Mouse (Mus musculus) retina, postnatal 1 day (tissue): ENCODE measurements around the gene Emilin3.

Experiments used
- DNase-seq: peaks from one replicate; pipeline ENCODE4 v3.0.0-alpha.2; 2012

The Emilin3 gene

DNA sequence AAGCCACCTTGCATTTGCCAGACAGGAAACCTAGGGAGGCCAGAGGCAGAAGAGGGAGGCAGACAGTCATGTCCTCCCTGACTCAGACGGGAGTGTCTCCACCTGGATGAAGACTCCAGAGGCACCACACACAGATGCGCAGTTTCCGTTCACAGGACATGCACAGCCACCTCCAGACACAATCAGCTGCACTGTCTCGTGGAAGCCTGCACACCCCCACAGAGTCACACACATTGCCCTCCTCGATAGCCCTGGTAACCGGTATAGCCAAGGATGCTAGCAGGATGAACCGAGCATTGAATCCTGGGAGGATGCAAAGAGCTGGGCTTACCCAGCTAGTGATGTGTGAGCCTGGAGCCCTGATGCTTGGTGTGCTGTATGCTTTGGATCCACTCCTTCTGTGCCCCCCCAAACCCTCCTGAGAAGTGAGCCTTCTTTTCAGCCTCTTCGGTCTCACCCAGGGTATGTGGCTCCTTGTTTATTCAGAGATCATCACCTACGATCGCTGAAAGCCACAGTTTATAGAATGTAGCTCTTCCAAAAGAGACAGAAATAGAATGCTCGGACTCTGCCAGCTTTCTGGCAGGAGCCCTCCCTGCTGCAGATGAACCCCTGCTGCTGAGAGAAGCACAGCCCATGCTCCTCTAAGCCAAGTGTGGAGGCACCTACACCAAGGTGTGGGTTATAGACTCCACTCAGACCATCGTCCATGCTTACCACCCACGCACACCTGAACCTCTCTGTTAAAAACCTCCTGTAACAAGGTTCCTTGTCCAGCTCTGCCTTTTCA is 3.9 kb upstream of the Emilin3 start:
- no peak for DNase-seq

DNA sequence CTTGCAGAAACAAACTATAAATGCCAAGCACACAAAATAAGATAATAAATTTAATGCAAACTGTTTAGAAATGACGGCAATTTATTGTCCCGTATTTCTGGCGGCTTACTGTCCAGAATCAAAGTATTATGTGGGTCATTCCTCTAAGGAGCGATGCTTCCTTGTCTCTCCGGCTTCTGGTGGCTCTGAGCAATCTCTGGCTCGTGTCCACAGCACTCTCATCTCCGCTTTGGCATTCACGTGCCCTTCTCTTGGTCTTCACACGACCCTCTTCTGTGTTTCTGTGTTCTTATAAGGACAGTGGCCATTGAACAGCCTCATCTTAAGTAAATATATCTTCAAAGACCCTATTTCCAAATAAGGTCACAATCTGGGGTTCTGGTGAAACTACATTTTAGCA is 2.5 kb upstream of the Emilin3 start:
- DNase-seq: no peak

DNA sequence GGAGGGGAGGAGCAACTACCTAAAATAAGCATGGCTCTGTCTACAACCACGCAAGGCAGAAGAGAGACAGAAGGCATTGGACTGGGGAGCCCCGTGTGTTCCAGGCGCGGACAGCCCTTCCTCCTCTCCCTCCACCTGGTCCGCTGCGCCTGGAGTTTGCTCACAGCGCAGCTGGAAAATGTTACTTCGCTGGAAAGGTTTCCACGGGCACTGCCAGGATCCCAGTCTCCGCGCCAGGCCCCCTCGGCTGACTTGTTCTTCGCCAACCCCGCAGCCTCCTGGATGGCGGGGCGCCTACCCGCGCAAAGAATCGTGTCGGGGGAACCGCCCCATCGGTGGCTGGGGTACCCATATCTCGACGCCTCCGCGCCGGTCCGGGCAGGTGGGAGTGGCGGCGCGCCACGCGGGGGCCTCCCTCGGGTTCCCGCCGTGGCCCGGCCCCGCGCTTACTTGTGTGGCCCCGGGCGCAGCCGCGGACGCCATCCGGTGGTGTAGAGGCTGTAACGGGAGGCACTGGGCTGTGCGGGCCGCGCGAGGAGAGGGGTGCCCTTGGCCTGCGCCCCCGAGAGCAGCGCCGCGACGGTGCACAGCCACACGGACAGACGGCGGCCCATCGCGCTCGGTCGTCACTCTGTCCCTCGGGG is 448 bp downstream of the Emilin3 start:
- peak; percentile 41 for DNase-seq

DNA sequence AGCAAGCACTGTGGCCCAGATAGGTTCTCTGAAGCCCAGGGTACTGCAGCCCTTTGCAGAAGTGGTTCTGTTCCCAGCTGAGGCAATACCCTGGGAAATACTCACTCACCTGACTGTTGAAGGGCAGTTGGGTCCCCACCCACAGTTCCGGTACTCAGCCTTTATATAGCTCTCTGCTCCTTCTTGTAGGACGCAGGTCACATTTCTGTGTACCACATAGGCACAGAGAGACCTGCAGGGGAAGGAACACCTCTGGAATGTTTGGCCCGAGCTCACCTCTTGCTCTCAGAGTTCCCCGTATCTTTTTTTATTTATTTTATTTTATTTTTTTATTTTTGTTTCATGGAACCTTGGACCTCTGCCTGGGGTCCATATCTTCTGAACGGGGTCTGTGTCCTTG is 1.5 kb downstream of the Emilin3 start:
- DNase-seq: no peak

DNA sequence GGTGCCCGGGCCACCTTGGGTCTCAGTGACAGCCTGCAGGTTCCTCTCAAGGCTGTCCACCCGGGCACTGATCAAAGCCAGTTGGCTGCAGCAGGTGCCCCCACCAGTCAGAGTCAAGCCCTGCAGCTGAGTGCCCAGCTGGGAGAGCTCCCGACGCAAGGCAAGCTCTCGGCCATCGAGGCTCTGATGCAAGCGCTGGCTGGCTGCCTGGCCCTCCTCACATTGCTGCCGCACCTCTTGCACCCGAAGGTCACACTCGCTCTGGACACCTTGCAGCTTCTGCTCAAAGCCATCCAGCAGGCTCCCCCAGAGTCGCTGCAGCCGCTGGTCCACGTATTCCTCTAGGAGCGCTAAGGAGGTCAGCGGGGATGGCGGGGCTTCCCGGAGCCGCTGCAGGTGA is 3.5 kb downstream of the Emilin3 start:
- no peak for DNase-seq

DNA sequence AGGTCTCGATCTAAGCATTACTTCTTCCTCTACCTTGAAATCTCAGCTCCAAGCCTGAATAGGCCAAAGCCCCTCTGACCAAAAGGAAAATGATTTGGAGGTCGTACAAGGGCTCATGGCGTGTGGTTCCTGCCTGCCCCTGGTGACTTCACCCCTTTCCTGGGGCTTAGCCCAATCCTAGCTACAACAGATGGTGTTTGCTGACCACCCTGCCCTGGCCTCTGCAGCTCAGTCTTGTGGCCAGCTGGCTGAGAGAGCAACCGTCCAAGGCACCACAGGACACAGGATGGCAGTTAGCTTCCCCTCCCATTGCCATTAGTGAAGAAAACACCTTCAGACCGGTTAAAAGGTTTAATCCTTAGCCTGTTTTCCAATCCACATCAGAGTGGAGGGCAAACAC is 6.0 kb downstream of the Emilin3 start:
- DNase-seq: peak; percentile 48

DNA sequence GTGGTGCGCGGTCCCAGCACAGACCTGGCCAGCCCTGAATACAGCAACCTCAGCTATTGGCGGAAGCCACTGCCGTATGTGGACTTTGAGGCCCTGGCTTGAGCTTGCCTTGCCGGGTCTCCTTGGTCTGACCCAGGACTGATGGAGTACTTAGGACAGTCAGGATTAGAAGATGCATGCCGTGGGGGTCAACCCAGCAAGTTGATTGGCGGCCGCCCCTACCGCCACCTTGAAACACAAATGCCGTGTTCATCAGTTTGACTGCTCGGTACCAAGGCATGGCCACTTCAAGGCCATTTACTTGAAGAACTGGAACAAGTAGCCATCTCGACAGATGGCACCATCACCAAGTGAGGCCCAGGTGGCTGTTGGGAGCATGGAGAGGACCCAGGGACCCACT is 6.8 kb downstream of the Emilin3 start:
- DNase-seq: no peak

DNA sequence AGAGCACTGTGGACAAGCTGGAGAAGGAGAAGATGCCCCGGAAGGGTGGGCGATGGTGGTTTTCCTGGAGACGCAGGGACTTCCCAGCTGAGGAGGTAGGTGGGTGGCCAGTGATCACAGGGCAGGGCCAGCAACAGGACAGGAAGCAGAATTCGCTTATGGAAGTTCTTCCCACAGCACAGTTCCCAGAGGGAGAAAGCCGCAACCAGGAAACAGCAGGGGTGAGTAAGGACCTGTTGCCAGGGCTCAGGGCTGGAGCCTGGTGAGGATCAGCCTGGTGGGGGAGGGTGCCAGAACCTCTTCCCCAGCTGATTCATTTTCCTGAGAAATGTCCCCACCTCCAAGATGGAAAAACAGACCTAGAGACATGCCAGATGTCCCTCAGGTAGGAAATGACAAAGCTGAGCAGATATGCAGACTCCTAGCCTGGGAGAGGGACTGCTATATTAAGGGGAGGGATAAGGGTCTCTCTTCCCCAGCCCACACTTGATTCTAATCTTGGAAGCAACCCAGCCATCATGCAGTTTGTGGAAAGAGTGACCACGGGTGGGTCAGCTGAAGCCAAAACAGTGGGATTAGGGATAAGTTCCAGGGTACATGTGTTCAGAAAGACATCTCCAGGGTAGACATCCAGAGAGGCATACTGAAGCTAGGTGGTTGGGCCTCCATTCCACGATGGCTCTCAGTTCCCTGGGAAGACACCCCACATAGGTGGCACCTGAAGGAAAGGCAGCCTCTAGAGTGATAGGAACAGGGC is 10.3 kb downstream of the Emilin3 start:
- DNase-seq: no peak

DNA sequence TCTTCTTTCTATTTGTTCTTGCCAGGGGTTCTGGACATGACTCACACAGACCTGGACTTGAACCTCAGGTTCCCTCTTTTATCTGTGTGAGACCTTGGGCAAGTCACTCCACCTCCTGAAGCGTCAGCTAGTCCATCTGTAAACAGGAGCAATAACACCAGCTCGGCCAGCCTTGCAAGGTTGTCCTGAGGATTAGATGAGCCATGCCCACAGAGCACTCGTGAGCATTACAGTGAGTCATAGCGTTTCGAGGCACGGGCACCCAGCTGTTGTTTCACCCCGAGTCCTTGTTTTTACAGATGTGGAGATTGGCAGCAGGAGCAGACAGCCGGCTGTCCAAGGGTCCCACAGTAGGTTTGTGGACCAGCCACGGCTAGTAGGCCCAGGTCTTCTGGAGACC is 20.4 kb downstream of the Emilin3 start:
- no peak for DNase-seq

DNA sequence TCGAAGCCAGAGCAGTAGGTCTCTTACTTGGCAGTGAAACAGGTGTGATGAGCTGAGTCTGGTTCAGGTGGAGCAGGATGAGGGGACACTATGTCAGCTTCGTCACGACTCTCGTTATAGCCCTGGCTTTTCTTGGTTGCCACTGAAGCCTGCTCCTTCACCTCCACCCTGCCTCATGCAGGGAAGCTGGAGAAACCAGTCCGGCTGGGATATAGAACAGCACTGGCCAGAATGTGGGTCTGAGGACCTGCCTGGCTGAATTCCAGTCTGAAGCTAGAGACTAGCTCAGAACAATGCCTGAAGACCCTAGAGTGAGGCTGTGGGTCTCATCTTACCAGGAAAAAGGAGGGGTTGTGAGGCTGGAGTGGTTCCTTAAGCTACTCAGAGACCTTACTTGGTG is 21.1 kb downstream of the Emilin3 start:
- no peak for DNase-seq

DNA sequence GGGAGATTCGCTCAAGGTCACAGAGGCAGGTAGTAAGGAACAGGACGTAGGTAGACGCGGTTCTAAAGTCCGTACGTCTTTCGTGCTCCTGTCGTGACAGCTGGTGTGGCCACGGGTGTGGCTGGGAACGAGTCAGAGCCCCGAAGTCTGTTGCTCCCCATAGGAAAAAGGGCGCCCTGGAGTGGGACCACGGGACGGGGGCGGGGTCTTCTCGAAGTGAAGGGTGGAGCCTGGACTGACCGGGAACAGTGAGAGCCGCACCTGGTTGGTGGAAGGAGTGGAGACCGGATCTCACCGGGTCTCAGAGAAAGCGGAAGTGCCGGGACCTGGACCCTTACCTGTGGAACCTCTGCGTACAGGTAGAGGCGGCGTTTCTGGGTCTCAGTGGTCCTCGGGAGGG is 24.3 kb downstream of the Emilin3 start:
- DNase-seq: peak; percentile 48

DNA sequence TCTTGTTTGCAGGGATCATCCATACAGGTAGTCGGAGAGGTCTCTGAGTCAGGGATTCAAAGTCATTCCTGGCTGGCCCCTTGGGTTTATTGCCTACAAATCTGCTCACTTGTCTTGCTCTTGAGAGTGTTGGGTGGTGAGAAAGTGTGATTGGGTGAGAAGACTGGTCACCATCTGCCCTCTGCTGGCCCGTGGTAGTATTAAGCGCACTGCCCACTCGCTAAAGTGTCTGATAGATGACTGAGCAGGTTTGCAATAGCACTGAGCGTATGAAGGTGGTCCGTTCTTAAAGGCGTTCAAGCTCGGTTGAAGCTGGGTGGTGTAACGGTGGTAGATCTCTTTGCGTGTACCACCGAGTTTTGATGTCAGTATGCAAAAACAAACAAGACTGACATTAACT is 24.8 kb downstream of the Emilin3 start:
- peak; percentile 88 for DNase-seq

DNA sequence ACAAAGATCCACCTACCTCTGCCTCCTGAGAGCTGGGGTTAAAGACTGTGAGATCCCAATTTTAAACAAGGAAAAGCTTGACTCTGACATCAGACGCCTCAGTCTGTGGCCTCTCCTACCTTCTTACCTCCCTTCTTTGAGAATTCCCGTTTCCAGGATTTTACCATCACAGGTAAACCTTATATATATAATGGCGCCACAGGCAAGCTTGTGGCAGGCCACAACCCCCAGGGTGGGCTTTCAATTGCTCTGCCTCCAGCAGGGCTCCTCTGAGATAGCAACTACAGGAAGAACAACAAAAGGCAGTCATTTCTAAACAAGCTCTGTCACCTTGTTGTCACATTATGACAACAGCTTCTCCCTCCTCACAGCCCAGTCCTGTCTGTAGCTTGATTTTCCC is 25.9 kb downstream of the Emilin3 start:
- DNase-seq: no peak

DNA sequence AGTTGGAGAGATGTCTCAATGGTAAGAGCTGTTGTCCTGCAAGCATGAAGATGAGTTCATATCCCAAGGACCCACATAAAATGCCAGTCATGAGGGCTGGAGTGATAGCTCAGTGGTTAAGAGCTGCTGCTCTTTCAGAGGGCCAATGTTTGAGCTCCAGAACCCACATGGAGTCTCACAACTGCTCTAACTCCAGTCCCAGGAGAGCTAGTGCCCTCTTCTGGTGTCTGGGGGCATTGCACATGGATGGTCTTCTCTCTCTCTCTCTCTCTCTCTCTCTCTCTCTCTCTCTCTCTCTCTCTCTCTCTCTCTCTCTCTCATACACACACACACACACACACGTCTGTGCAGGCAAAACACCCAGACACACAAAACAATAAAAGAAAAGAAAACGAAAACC is 27.3 kb downstream of the Emilin3 start:
- DNase-seq: peak; percentile 79

DNA sequence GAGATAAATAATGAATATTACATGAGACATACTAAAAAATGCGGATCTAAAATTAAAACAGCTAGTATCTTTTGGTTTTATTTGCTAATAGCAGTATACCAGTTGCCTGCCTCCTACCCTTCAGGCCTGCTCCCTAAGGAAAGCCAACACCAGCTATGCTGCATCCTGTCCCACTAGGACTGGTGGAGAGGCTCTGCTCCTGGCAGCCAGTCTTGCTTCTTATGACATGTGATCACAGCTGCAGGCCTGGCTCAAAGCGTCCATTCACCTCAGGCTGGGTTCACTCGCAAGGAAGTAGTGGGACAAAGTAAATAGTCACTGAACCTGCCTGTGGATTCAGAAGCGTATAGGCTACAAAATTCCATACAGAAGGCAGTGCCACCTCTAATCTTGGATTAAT is 28.2 kb downstream of the Emilin3 start:
- DNase-seq: no peak

DNA sequence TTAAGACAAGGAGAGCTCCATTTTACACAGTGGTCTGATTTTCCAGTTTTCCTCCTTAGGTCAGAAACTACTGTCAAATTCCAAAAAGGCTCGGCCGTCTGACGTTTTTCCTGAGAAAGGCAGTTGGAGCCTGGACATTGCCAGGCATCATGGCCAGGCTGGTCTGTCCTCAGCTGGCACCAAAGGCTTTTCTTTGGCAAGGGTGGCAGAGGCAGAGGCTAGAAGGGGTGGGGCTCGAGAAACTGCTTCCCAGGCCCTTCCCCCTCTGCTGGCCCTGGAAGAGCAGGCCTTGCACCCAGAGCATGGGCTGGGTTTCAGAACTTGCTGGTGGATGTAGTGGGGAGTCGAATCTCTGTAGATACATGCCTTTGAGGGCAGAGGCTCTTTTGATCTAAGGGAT is 29.7 kb downstream of the Emilin3 start:
- DNase-seq: no peak

DNA sequence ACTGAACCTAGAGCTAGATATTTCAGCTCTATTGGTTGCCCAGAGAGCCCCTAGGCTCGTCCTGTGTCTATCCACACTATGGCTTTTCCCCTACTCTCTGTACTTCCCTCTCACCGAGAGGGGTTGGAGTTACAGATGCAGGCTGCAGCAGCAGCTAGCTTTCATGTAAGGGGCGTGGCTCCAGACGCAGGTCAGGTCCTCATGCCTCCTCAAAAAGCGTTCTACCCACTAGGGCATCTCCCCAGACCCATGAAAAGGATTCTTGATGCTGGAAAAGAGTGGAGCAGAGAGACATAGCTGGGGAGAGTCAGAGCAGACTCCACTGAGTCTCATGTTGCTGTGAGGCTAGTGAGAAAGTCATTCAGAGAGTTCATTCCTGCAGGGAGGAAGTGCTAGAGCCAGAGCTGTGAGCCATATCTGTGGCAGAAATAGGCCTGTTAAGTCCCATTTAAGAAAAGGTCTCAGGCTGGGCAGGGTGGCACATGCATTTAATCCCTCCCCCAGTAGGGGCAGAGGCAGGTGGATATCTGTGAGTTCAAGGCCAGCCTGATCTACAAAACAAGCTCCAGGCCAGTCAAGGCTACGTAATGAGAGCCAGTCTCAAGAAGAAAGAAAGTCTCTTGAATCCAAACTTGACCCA is 30.5 kb downstream of the Emilin3 start:
- no peak for DNase-seq

DNA sequence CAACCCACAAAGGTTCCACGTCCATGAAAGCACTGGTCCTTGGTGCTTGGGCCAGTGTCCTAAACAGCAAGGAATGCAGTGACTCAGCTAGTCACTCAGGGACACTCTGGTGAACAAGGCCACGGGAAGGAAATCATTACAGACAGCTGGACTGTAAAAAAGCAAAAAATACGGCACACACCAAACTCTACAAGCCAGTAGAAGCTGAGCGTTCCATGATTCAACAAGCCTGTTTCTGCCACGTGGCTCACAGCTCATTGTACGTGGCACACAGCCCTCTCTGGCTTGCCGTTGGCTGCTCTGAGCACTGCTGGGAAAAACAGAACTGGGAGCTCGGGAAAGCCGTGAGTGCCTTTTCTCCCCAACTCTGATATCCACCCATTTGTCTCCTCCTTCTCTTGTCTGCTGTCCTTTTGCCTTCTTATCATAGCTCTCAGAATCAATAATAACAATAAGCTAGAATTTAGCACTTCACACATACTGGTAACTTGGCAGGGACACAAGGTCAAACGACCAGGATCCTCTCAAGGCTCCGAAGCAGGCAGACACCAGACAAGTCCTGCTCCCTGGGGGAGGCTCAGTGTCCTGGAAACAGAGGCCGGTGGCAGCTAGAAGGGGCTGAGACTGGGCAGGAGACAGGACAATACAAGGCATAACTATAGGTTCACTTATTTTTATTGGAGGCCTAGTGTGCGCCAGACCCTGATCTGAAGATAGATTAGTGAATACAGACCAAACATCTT is 31.5 kb downstream of the Emilin3 start, which contains the start of gene Lpin3:
Lpin3 (plus strand) TSS at position 218 of the 743 bp plus-strand sequence.
- DNase-seq: no peak

DNA sequence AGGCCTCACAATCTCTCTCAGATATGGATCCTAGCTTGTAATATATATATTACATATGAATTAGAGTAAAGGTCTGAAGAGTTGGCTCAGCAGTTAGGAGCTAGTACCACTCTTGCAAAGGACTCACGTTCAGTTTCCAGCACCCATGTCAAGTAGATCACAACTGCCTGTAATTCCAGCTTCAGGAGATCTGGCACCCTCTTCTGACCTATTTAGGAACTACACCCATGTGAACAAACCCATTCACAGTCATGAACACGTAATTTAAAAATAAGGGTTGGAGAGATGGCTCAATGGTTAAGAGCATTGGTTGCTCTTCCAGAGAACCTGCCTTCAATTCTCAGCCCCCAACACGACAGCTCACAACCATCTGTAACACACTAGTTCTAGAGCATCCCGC is 36.0 kb downstream of the Emilin3 start:
- DNase-seq: peak; percentile 30

DNA sequence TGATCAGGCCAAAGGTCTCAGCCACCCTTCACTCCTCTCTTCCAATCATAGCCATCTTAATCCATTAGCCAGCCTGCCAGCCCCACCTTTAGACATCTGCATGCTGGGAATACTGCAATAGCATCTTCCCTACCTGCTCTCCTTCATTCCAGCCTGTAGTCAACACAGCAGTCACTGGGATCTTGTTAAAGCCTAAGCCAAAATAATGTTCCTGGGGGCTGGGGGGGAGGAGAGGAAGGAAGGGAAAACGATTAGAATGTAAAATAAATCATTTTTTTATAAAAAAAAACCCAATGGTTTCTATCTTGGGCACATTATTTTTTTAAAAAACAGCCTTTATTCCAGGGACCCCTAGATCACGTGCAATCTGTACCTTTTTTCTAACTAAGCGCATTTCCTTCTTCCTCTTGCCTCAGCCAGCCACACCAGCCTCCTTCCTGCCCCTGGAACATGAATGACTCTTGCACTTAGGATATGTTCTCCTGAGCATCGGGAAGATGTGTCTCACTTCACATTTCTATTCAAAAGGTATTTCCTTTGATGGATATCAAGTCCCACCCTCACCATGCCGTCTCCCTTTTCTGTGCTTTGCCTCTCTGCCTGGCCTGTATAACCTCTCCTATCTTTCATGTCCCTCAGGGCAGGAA is 37.8 kb downstream of the Emilin3 start:
- DNase-seq: no peak

DNA sequence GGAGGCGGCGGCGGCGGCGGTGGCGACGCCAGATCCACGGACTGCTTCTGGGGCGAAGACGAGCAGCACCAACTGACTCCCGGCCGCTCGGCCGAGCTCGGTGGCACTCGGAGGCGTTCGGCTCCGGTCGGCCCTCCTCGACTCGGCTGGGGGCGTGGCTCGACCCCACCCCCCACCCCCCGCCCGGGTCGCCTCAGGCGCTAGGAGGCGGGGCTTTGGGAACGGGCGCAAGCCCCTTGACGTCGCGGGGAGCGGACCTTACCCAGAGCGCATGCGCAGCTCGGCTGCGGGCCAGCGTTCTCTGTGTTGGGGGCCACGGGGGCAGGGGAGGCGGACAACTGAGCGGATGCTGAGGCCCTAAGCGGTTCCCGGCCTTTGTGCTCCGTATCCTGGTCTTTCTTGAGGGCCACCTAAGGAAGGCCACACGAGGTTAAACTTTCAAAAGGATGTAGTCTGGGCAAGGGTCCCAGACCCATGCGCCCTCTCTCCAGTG is 39.2 kb downstream of the Emilin3 start, which contains the start of gene Zhx3:
Zhx3 (minus strand) TSS at position 109 of the 493 bp plus-strand sequence.
- DNase-seq: peak; percentile 97

DNA sequence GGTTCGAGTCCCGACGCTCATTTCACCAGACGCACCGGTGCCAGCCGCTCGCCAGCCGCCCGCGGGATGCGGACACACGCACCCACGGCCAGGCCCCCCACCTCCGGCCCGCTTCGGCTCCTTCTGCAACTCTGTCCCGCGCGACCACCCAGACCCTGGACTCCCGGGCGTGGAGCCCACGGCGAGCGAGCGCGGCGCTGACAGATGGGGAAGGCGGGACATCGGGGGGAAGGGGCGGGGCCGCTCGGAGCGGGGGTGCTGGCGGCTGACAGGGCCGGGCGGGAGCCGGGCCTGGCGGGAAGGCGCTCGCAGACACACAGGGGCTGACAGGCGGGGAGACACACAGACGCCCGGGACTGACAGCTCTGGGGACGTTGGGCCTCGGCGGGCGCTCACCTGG is 39.7 kb downstream of the Emilin3 start:
- DNase-seq: peak; percentile 86
